11 mouse cellular contexts compared by ENCODE assay signal in genomic region chr2:102866594-102866993, GRCm38 (mm10). TPM values are rescaled to one million over a fixed set of nuclear protein-coding genes. Genes with fewer than 3 reads are reported as not detected.
DNase-seq lines count a peak whose midpoint lies in the region; ATAC-seq and TF ChIP-seq lines count a peak whose summit lies in the region.
"Had no signal": no experiment of that assay in that cellular context is flagged by ENCODE, and none has a peak within 500 bp of the region (broad histone marks: within the 10 kb centered on the region; RNA-seq: fewer than 3 reads in every experiment).

No protein-coding gene starts in this region.

- no peaks in the 10 kb centered on the region for H3K27me3 ChIP-seq in heart, embryonic 14.5 days (ENCODE audit: control insufficient read depth, insufficient read depth, low read length)
- H3K27me3 ChIP-seq in cerebellum, adult 2 months (ENCODE audit: control insufficient read depth, insufficient read depth, low read length), result no peaks in the 10 kb centered on the region
- H3K27me3 ChIP-seq: hindbrain, embryonic 12.5 days; limb, embryonic 12.5 days had no signal

- no peak overlapping the region for H3K4me2 ChIP-seq in heart, embryonic 14.5 days (ENCODE audit: low read length)
- H3K4me2 ChIP-seq: hindbrain, embryonic 12.5 days; limb, embryonic 12.5 days had no signal

- DNase-seq in heart, adult 11 months, result no peak
- peak; percentile 33 for DNase-seq in thymus, postnatal 25 days
- no peak for DNase-seq in thymus, adult 18-20 months
- peak; percentile 29 for DNase-seq in large intestine, adult 2 months (ENCODE audit: low read depth, low spot score)
- DNase-seq in embryo, embryonic 11 days, result no peak
- DNase-seq in cerebellum, adult 2 months, result no peak

- no peak for TF ChIP-seq CTCF in cerebellum, adult 2 months (IDR thresholded peaks at IDR 0.05; ENCODE audit: borderline replicate concordance, insufficient read depth, low read depth, low read length)

- H3K36me3 ChIP-seq in heart, embryonic 14.5 days (ENCODE audit: control insufficient read depth, insufficient read depth, low read length), result peaks cover 10% of the 10 kb centered on the region; the same call in 1 of the 2 replicates
- H3K36me3 ChIP-seq: embryonic facial prominence, embryonic 10.5 days; hindbrain, embryonic 12.5 days; limb, embryonic 12.5 days had no signal

- no peak overlapping the region for H3K9ac ChIP-seq in heart, embryonic 14.5 days (ENCODE audit: low read length)
- H3K9ac ChIP-seq: hindbrain, embryonic 12.5 days; limb, embryonic 12.5 days had no signal

- peaks cover 9 to 23% of the 10 kb centered on the region in 2 experiments for H3K4me1 ChIP-seq in heart, embryonic 14.5 days (ENCODE audit: control insufficient read depth in 2 of 2, insufficient read depth in 2 of 2, low read length in 2 of 2)
- no peaks in the 10 kb centered on the region for H3K4me1 ChIP-seq in cerebellum, adult 2 months (ENCODE audit: control insufficient read depth, insufficient read depth, low read length)

- no peak for TF ChIP-seq POLR2A in cerebellum, adult 2 months (IDR thresholded peaks at IDR 0.05; ENCODE audit: borderline replicate concordance, insufficient read depth, low read length)

- no peaks in the 10 kb centered on the region for H3K9me3 ChIP-seq in heart, embryonic 14.5 days (ENCODE audit: control insufficient read depth, low read length)
- H3K9me3 ChIP-seq: embryonic facial prominence, embryonic 10.5 days; hindbrain, embryonic 12.5 days; limb, embryonic 12.5 days had no signal

- peak overlapping the region; percentile 70 to 83 for H3K27ac ChIP-seq in heart, embryonic 14.5 days (replicated peaks in 1 of 2; ENCODE audit: control insufficient read depth in 1 of 2, insufficient read depth in 1 of 2, low read depth in 2 of 2, low read length in 2 of 2)
- H3K27ac ChIP-seq in cerebellum, adult 2 months (ENCODE audit: insufficient read depth, low read length), result no peak overlapping the region
- H3K27ac ChIP-seq: embryonic facial prominence, embryonic 10.5 days; hindbrain, embryonic 12.5 days; limb, embryonic 12.5 days had no signal

- peak; percentile 52; the same call in 1 of the 2 replicates for ATAC-seq in heart, embryonic 14.5 days (ENCODE audit: insufficient number of reproducible peaks, insufficient read depth, low FRiP score, low read depth)
- ATAC-seq: forebrain, embryonic 16.5 days had no signal

- H3K4me3 ChIP-seq in heart, embryonic 14.5 days (ENCODE audit: control insufficient read depth in 1 of 2, insufficient read depth in 1 of 2, low read depth in 1 of 2, low read length in 2 of 2), result no peak overlapping the region
- H3K4me3 ChIP-seq in cerebellum, adult 2 months (replicated peaks; ENCODE audit: insufficient read depth, low read depth, low read length), result no peak overlapping the region
- H3K4me3 ChIP-seq: embryonic facial prominence, embryonic 10.5 days; hindbrain, embryonic 12.5 days; limb, embryonic 12.5 days had no signal

- 0% methylated on average over 1 of the region's 1 CpGs for WGBS in heart, embryonic 14.5 days
- 2% methylated on average over 1 of the region's 1 CpGs for WGBS in large intestine, adult 2 months
- WGBS in cerebellum, adult 2 months, result 3% methylated on average over 1 of the region's 1 CpGs

RNA-seq across cellular contexts. Expression of gene Cd44, which starts 34.9 kb away (rescaled TPM):
- polyA plus RNA-seq in heart, embryonic 14.5 days (2014; fragmentation: Nextera tagmentation; extraction: Ambion mirVana), result 22.9 and 24.3 TPM in 2 replicates
- polyA plus RNA-seq in large intestine, adult 2 months (2012; rRNA removed), result 11.8 and 26.7 TPM in 2 replicates
- polyA plus RNA-seq in cerebellum, adult 2 months (2012; rRNA removed), result 4.1 and 4.5 TPM in 2 replicates

Comparison
In these comparisons a context has a peak if more than half of its experiments do, and no peak if none do; other contexts are left out.
1. DNase-seq: peak in thymus, postnatal 25 days (single experiment) and large intestine, adult 2 months (single experiment); none in heart, adult 11 months (single experiment), thymus, adult 18-20 months (0 of 2), embryo, embryonic 11 days (single experiment) and cerebellum, adult 2 months (0 of 2).